ENCODE assay signal across 8 mouse cellular contexts in the genomic region with DNA sequence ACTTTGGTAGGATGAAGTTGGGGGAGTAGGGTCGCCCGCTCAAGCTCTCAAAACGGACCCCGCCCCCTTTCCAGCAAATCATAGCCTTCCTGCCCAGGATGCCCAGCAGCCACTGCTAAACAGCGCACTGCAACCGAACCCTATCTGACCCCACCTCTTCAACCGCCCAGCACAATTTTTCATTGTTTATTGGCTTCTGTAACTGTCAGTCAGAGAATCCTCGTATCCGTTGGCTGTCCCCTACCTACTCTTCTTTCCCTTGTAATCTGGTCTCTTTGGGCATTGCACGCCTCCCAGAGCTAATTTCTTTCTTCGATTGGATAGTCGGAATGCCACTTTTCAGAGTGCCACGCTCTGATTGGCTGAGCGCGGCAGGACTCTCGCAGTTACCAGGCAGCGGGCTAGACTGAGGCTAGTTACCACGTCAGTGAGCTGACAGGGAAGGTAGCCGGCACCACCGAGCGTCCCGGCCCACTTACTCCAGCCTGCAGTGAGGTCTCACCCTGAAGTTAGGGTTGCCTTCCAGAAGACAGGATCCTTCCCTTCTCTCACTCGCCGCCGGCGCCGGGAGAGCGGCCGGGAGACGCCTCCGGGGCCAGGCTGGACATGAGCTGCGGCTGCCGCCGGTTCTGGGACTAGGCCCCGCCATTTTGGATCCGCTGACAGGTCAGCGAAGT. TPM values are rescaled to one million over a fixed set of nuclear protein-coding genes. Genes with fewer than 3 reads are reported as not detected.
DNase-seq lines count a peak whose midpoint lies in the region; ATAC-seq lines count a peak whose summit lies in the region.

A gene (plus strand): TSS at position 383 of the 677 bp plus-strand sequence.

- DNase-seq in adrenal gland, adult (ENCODE audit: inconsistent age in 2 of 2, low spot score in 1 of 2): peak; percentile 95 to 99
- peak; percentile 99 for DNase-seq in embryo, embryonic 10.5 days (ENCODE audit: low spot score)
- peak; percentile 90 for DNase-seq in gastrocnemius, postnatal 14 days
- peak; percentile 93 to 98 for DNase-seq in left cerebral cortex, postnatal 10 days (ENCODE audit: extremely low spot score in 1 of 2, low spot score in 2 of 2)
- peak; percentile 95 for DNase-seq in right cerebral cortex, postnatal 25 days
- peak; percentile 89 to 92 for DNase-seq in urinary bladder, postnatal 4 days (ENCODE audit: low spot score in 2 of 2)

- ATAC-seq in inflammation-experienced regulatory T-cells, adult 6 months: peak; percentile 98
- ATAC-seq in megakaryocyte-erythroid progenitor cell, adult 5-6 weeks (replicated peaks; ENCODE audit: low FRiP score, low TSS enrichment, poor library complexity, severe bottlenecking): peak; percentile 96

- intact Hi-C loops in gastrocnemius, postnatal 14 days (cut with DNase I; ENCODE audit: low total_unique reads): no loop called here
- intact Hi-C loops in left cerebral cortex, postnatal 10 days (cut with DNase I): no loop called here

RNA-seq across cellular contexts. Expression of the gene that starts here (rescaled TPM):
- 10 to 100 TPM; 45.0 to 47.8 TPM for total RNA-seq in gastrocnemius, postnatal 14 days (2021)
- polyA plus RNA-seq in inflammation-experienced regulatory T-cells, adult 6 months (2017; shearing (Covaris generic)): 10 to 100 TPM; 25.5 to 35.6 (median 32.6) TPM
- total RNA-seq in left cerebral cortex, postnatal 10 days (2021): 100 to 1,000 TPM; 100 TPM
- 48.7 and 56.7 TPM in 2 replicates for total RNA-seq in megakaryocyte-erythroid progenitor cell, adult 5-6 weeks (2014; fragmentation: Nextera tagmentation)
- total RNA-seq in megakaryocyte-erythroid progenitor cell, adult 5-6 weeks (2017): 23.4 and 38.9 TPM in 2 replicates

Comparison
In these comparisons a context has a peak if more than half of its experiments do, and no peak if none do; other contexts are left out.
1. Peak in every context shown above with its lines: DNase-seq and ATAC-seq.